Mouse (Mus musculus): ENCODE data around the gene Timm9. TPM values are rescaled to one million over a fixed set of nuclear protein-coding genes. Genes with fewer than 3 reads are reported as not detected.

The Timm9 gene
- polyA plus RNA-seq, 1 experiment from 2014 or later, result 80.5 TPM

Other genes starting within 250 kb of the Timm9 start
- gene Actr10, start 198.8 kb downstream of the Timm9 start, polyA plus RNA-seq (2016; fragmentation: Nextera tagmentation; extraction: Ambion mirVana), result 223 and 229 TPM in 2 replicates
- 682 and 687 TPM in 2 replicates for gene Psma3, start 162.1 kb downstream of the Timm9 start, polyA plus RNA-seq (2016; fragmentation: Nextera tagmentation; extraction: Ambion mirVana)
- gene Arid4a, start 120.7 kb downstream of the Timm9 start, polyA plus RNA-seq (2016; fragmentation: Nextera tagmentation; extraction: Ambion mirVana), result 26.6 and 26.9 TPM in 2 replicates
- 0.40 TPM in 1 of 2 replicates, not detected in the other for gene Tomm20l, start 25.3 kb downstream of the Timm9 start, polyA plus RNA-seq (2016; fragmentation: Nextera tagmentation; extraction: Ambion mirVana)
- 19.4 and 21.1 TPM in 2 replicates for gene 2700049A03Rik, start 164 bp upstream of the Timm9 start, polyA plus RNA-seq (2016; fragmentation: Nextera tagmentation; extraction: Ambion mirVana)
- gene Dact1, start 173.2 kb upstream of the Timm9 start, polyA plus RNA-seq (2016; fragmentation: Nextera tagmentation; extraction: Ambion mirVana), result 15.9 and 20.0 TPM in 2 replicates

Data from embryonic facial prominence, embryonic 10.5 days (tissue).